Mouse (Mus musculus) MEL (cell line): ENCODE measurements around the gene Zfp738. TPM values are rescaled to one million over a fixed set of nuclear protein-coding genes. Genes with fewer than 3 reads are reported as not detected.
"Not testable (repeated sequence)": the region's sequence is repeated elsewhere in the genome, so short reads cannot be mapped to it uniquely, and the experiment has no call there.

Experiments
- DNase-seq: peaks from one replicate; pipeline ENCODE4 v3.0.0; 2011; ENCODE audit warnings: low read depth, low spot score
- H3K27ac ChIP-seq: 2 replicates; pipeline ENCODE4 v1.5.1; 2012; ENCODE audit warnings: low read depth, mild to moderate bottlenecking, control low read depth, low read length, moderate library complexity; ENCODE audit not compliant: control insufficient read depth
- H3K27me3 ChIP-seq, 2 experiments: fragments of 150-350 bp in 1 of 2; sonication (generic) in 1 of 2; 2 replicates each; pipeline ENCODE4 v1.6.1; 2012; ENCODE audit warnings: low read length in 2 of 2, mild to moderate bottlenecking in 2 of 2, improper control_type of control experiment in 1 of 2, moderate library complexity in 1 of 2; ENCODE audit not compliant: insufficient read depth in 2 of 2, control insufficient read depth in 1 of 2
- H3K36me3 ChIP-seq, 2 experiments: 2 replicates each; pipeline ENCODE4 v1.6.1; 2012 to 2014; ENCODE audit warnings: low read length in 2 of 2, improper control_type of control experiment in 1 of 2, inconsistent platforms in 1 of 2, mild to moderate bottlenecking in 1 of 2; ENCODE audit not compliant: insufficient read depth in 2 of 2, control insufficient read depth in 1 of 2
- H3K4me1 ChIP-seq, 2 experiments: fragments of 150-350 bp in 1 of 2; sonication (generic) in 1 of 2; 2 replicates each; pipeline ENCODE4 v1.6.1; 2012; ENCODE audit warnings: low read length in 2 of 2, improper control_type of control experiment in 1 of 2, mild to moderate bottlenecking in 1 of 2; ENCODE audit not compliant: insufficient read depth in 2 of 2, control insufficient read depth in 1 of 2
- H3K4me3 ChIP-seq, 2 experiments: fragments of 150-350 bp in 1 of 2; sonication (generic) in 1 of 2; 2 replicates each; pipeline ENCODE4 v1.5.1; 2012; ENCODE audit warnings: low read depth in 2 of 2, low read length in 2 of 2, mild to moderate bottlenecking in 2 of 2, moderate library complexity in 2 of 2, control low read depth in 1 of 2, improper control_type of control experiment in 1 of 2; ENCODE audit not compliant: control insufficient read depth in 1 of 2, insufficient read depth in 1 of 2
- H3K79me2 ChIP-seq: 2 replicates; pipeline ENCODE4 v1.6.1; 2012; ENCODE audit warnings: mild to moderate bottlenecking, low read length, moderate library complexity; ENCODE audit not compliant: control insufficient read depth, poor library complexity, insufficient read depth
- H3K9ac ChIP-seq: 2 replicates; pipeline ENCODE4 v1.6.1; 2012; ENCODE audit warnings: low read depth, mild to moderate bottlenecking, control low read depth, low read length, moderate library complexity; ENCODE audit not compliant: control insufficient read depth, poor library complexity, severe bottlenecking
- H3K9me3 ChIP-seq: fragments of 150-350 bp; sonication (generic); replicated peaks from 2 replicates; pipeline ENCODE4 v1.6.1; 2012; ENCODE audit warnings: mild to moderate bottlenecking, low read length, improper control_type of control experiment, moderate library complexity; ENCODE audit not compliant: insufficient read depth
- ELF1 ChIP-seq: IDR thresholded peaks from 2 replicates; pipeline ENCODE4 v1.6.1; 2014; ENCODE audit warnings: low read depth, mild to moderate bottlenecking, inconsistent platforms, low read length, improper control_type of control experiment, moderate library complexity
- GATA1 ChIP-seq: IDR thresholded peaks from 2 replicates; pipeline ENCODE4 v1.6.1; 2011; ENCODE audit warnings: low read depth, low read length, improper control_type of control experiment
- HCFC1 ChIP-seq: IDR thresholded peaks from 2 replicates; pipeline ENCODE4 v1.6.1; 2012; ENCODE audit warnings: low read depth, mild to moderate bottlenecking, inconsistent platforms, low read length, improper control_type of control experiment, moderate library complexity
- KAT2A ChIP-seq: conservative IDR thresholded peaks from 2 replicates; pipeline ENCODE4 v1.6.1; 2012; ENCODE audit warnings: low read depth, low read length, improper control_type of control experiment, inconsistent platforms
- MAX ChIP-seq: IDR thresholded peaks from 2 replicates; pipeline ENCODE4 v1.6.1; 2011; ENCODE audit warnings: low read length, improper control_type of control experiment
- MEF2A ChIP-seq: IDR thresholded peaks from 2 replicates; pipeline ENCODE4 v1.6.1; 2014; ENCODE audit warnings: low read depth, mild to moderate bottlenecking, inconsistent platforms, low read length, improper control_type of control experiment; ENCODE audit not compliant: poor library complexity, insufficient replicate concordance, severe bottlenecking; ENCODE audit errors: extremely low read depth
- MXI1 ChIP-seq: IDR thresholded peaks from 2 replicates; pipeline ENCODE4 v1.6.1; 2011; ENCODE audit warnings: mild to moderate bottlenecking, low read depth, low read length, improper control_type of control experiment
- MYC ChIP-seq: IDR thresholded peaks from 2 replicates; pipeline ENCODE4 v1.6.1; 2011; ENCODE audit warnings: low read depth, mild to moderate bottlenecking, low read length, improper control_type of control experiment, moderate library complexity
- NELFE ChIP-seq: IDR thresholded peaks from 2 replicates; pipeline ENCODE4 v1.6.1; 2011; ENCODE audit warnings: low read depth, low read length, improper control_type of control experiment
- POLR2A ChIP-seq, 2 experiments: IDR thresholded peaks; 2 replicates each; pipeline ENCODE4 v1.6.1; 2011 to 2012; ENCODE audit warnings: low read length in 2 of 2, mild to moderate bottlenecking in 2 of 2, control low read depth in 1 of 2, improper control_type of control experiment in 1 of 2, low read depth in 1 of 2, moderate library complexity in 1 of 2; ENCODE audit not compliant: control insufficient read depth in 1 of 2, insufficient read depth in 1 of 2, poor library complexity in 1 of 2
- SIN3A ChIP-seq: IDR thresholded peaks from 2 replicates; pipeline ENCODE4 v1.6.1; 2012; ENCODE audit warnings: low read length, improper control_type of control experiment, inconsistent platforms
- SMC3 ChIP-seq: IDR thresholded peaks from 2 replicates; pipeline ENCODE4 v1.6.1; 2011; ENCODE audit warnings: low read depth, low read length, improper control_type of control experiment
- TBP ChIP-seq: IDR thresholded peaks from 2 replicates; pipeline ENCODE4 v1.8.0; 2011; ENCODE audit warnings: low read depth, low read length, improper control_type of control experiment
- TCF12 ChIP-seq: IDR thresholded peaks from 2 replicates; pipeline ENCODE4 v1.6.1; 2014; ENCODE audit warnings: low read depth, mild to moderate bottlenecking, inconsistent platforms, low read length, improper control_type of control experiment, moderate library complexity
- USF1 ChIP-seq: IDR thresholded peaks from 2 replicates; pipeline ENCODE4 v1.6.1; 2014; ENCODE audit warnings: low read depth, mild to moderate bottlenecking, inconsistent platforms, low read length, improper control_type of control experiment, moderate library complexity
- ZNF384 ChIP-seq: IDR thresholded peaks from 2 replicates; pipeline ENCODE4 v1.6.1; 2012; ENCODE audit warnings: low read depth, mild to moderate bottlenecking, inconsistent platforms, low read length, improper control_type of control experiment
- polyA plus RNA-seq, 2 experiments: library from polyadenylated mRNA; stranded (reverse) in 1 of 2; unstranded in 1 of 2; fragments of >175 nt in 1 of 2; fragments of >200 nt in 1 of 2; gene quantifications; 2 replicates each; pipeline versions ENCODE4 v1.2.1 to v1.2.4; 2012; ENCODE audit warnings: low replicate concordance in 2 of 2, low read depth in 1 of 2; ENCODE audit not compliant: insufficient read length in 2 of 2, insufficient read depth in 1 of 2, missing spikeins in 1 of 2
- total RNA-seq: library from RNA; depleted of rRNA; stranded (reverse); fragments of 300-350 nt; gene quantifications from 2 replicates; pipeline ENCODE4 v1.2.3, GENCODE M21; 2012

Gene Zfp738
- total and polyA plus RNA-seq, 3 experiments, result 2.0 to 2.4 TPM; not detected in 1

- TF ChIP-seq MEF2A (no peak), TBP (0 out of 2 replicates have a peak, but pooled peaks have one; percentile 49), KAT2A (peak; percentile 68; the same call in 1 of the 2 replicates), TCF12 (no peak), HCFC1 (peak; percentile 91)
Observed at GRCm38 (mm10) chr13:67723848-67724479, 37.1 kb upstream of the Zfp738 start (continued).

- DNase-seq, H3K27me3 ChIP-seq, H3K36me3 ChIP-seq, H3K4me1 ChIP-seq, H3K79me2 ChIP-seq, H3K9me3 ChIP-seq, H3K27ac ChIP-seq: not testable (repeated sequence)
- Histone ChIP-seq H3K4me3 (peak overlapping the region; percentile 44 to 85), H3K9ac (peak overlapping the region; percentile 77)
- peak; percentile 19; the same call in 1 of the 2 replicates for TF ChIP-seq GATA1
Observed at GRCm38 (mm10) chr13:67683841-67684240, 3.0 kb downstream of the Zfp738 start.

GRCm38 (mm10) chr13:67682959-67683735 is 3.7 kb downstream of the Zfp738 start:
- not testable (repeated sequence) for H3K79me2 ChIP-seq, H3K9me3 ChIP-seq, H3K36me3 ChIP-seq, H3K27ac ChIP-seq, H3K27me3 ChIP-seq, H3K4me1 ChIP-seq
- Histone ChIP-seq H3K9ac (peak overlapping the region; percentile 77), H3K4me3 (peak overlapping the region; percentile 44 to 85)
- TF ChIP-seq TBP (peak; percentile 69), MXI1 (peak; percentile 70), MYC (peak; percentile 49; the same call in 1 of the 2 replicates), USF1 (peak; percentile 35; the same call in 1 of the 2 replicates), ZNF384 (peak; percentile 78), KAT2A (peak; percentile 84), SIN3A (peak; percentile 92), NELFE (0 out of 2 replicates have a peak, but pooled peaks have one; percentile 26), MAX (peak; percentile 90), SMC3 (peak; percentile 26), POLR2A (IDR thresholded peaks at IDR 0.05; ENCODE audit: control insufficient read depth in 1 of 2, insufficient read depth in 1 of 2, low read depth in 1 of 2, low read length in 2 of 2, poor library complexity in 1 of 2) (peak in 1 of 2 experiments; percentile 61; a peak in 2 of 4 replicates), ELF1 (peak; percentile 80), HCFC1 (peak; percentile 92)
- DNase-seq, result peak; percentile 89
